Mouse (Mus musculus) bone marrow, adult 2 months (tissue): ENCODE data around the gene Cacna2d2.

Experiments used
- CTCF ChIP-seq: fragments of 200-500 bp; IDR thresholded peaks from 2 replicates; pipeline ENCODE4 v1.5.1; 2011; ENCODE audit warnings: low read length, control low read depth; ENCODE audit not compliant: control insufficient read depth, insufficient read depth
- POLR2A ChIP-seq: fragments of 200-500 bp; IDR thresholded peaks from 2 replicates; pipeline ENCODE4 v1.6.1; 2011; ENCODE audit warnings: low read depth, mild to moderate bottlenecking, control low read depth, low read length, borderline replicate concordance; ENCODE audit not compliant: control insufficient read depth

DNA sequence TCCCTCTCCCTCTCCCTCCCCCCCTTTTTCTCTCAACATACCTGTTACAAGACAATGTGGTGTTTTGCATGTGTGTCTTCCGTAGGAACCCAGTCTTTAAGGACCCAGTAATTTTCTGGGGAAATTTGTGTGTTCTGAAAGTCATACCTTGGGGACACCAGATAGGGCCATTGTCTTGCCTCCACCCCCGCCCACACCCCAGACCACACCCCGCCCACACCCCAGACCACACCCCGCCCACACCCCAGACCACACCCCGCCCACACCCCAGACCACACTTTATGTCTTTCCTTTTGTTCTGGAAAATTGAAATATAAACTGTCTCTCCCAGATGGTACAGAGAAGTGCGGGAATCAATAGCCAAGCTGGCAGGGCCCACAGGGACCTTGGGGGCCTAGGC lies 91.2 kb downstream of the Cacna2d2 start:
- TF ChIP-seq POLR2A = no peak
- TF ChIP-seq CTCF = no peak
